8 mouse cellular contexts compared by ENCODE assay signal in the genomic region with DNA sequence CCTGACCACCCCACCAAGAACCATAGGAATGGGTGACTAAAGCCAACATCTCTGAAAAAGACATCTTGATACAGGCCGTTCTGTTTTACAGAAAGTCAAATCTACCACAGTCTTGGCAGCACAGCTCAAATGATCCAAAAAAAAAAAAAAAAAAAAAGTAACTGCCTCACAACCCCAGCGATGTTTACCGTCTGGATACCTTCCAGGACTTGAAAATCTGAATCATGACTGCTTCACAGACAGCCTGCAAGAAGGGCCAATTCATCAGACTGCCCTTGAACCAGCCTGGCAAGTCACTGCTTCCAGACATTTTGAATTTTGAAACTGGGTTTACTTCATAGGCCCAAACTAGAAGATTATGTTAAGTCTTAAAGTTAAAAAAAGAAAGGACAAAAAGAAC. TPM values are rescaled to one million over a fixed set of nuclear protein-coding genes. Genes with fewer than 3 reads are reported as not detected.
DNase-seq lines count a peak whose midpoint lies in the region; ATAC-seq lines count a peak whose summit lies in the region.

No protein-coding gene starts in this region.

- no peak overlapping the region for H3K4me2 ChIP-seq in midbrain, embryonic 11.5 days
- no peak overlapping the region for H3K4me2 ChIP-seq in midbrain, embryonic 15.5 days
- peak overlapping the region; percentile 47 for H3K4me2 ChIP-seq in limb, embryonic 13.5 days (replicated peaks)
- 0 out of 2 replicates have a peak overlapping the region, but pooled peaks have one; percentile 19 for H3K4me2 ChIP-seq in stomach, embryonic 15.5 days

- DNase-seq in adrenal gland, adult 2 months: peak; percentile 83
- no peak for DNase-seq in adrenal gland, postnatal 25 days
- DNase-seq in midbrain, embryonic 11.5 days (ENCODE audit: low spot score, missing footprints): no peak
- no peak for DNase-seq in layer of hippocampus, adult 11-12 months (ENCODE audit: low spot score)
- DNase-seq in layer of hippocampus, postnatal 36 days: no peak

- 47% methylated on average over 3 of the region's 3 CpGs for WGBS in midbrain, embryonic 11.5 days
- 26% methylated on average over 3 of the region's 3 CpGs for WGBS in midbrain, embryonic 15.5 days
- WGBS in limb, embryonic 13.5 days: 6% methylated on average over 3 of the region's 3 CpGs
- 5% methylated on average over 3 of the region's 3 CpGs for WGBS in stomach, embryonic 15.5 days

- ATAC-seq in midbrain, embryonic 11.5 days (ENCODE audit: low FRiP score): no peak
- ATAC-seq in midbrain, embryonic 15.5 days (replicated peaks): no peak
- 0 out of 2 replicates have a peak, but pooled peaks have one; percentile 17 for ATAC-seq in limb, embryonic 13.5 days (ENCODE audit: low FRiP score, low read depth)
- ATAC-seq in stomach, embryonic 15.5 days (ENCODE audit: insufficient read depth, low FRiP score, low read depth): no peak

- no peaks in the 10 kb centered on the region for H3K9me3 ChIP-seq in midbrain, embryonic 11.5 days (ENCODE audit: control insufficient read depth, low read length)
- H3K9me3 ChIP-seq in midbrain, embryonic 15.5 days: no peaks in the 10 kb centered on the region
- no peaks in the 10 kb centered on the region for H3K9me3 ChIP-seq in limb, embryonic 13.5 days
- H3K9me3 ChIP-seq in stomach, embryonic 15.5 days: no peaks in the 10 kb centered on the region

- H3K4me1 ChIP-seq in midbrain, embryonic 11.5 days (ENCODE audit: control insufficient read depth, insufficient read depth, low read length): peaks cover 23% of the 10 kb centered on the region
- peaks cover 22% of the 10 kb centered on the region for H3K4me1 ChIP-seq in midbrain, embryonic 15.5 days
- peaks cover 97% of the 10 kb centered on the region for H3K4me1 ChIP-seq in limb, embryonic 13.5 days
- H3K4me1 ChIP-seq in stomach, embryonic 15.5 days: peaks cover 64% of the 10 kb centered on the region

- H3K27me3 ChIP-seq in midbrain, embryonic 11.5 days (ENCODE audit: control insufficient read depth, insufficient read depth, low read length): no peaks in the 10 kb centered on the region
- no peaks in the 10 kb centered on the region for H3K27me3 ChIP-seq in midbrain, embryonic 15.5 days (replicated peaks)
- no peaks in the 10 kb centered on the region for H3K27me3 ChIP-seq in limb, embryonic 13.5 days
- no peaks in the 10 kb centered on the region for H3K27me3 ChIP-seq in stomach, embryonic 15.5 days (replicated peaks)

- peak overlapping the region; percentile 21; the same call in 1 of the 2 replicates for H3K9ac ChIP-seq in midbrain, embryonic 11.5 days (ENCODE audit: low read length)
- no peak overlapping the region for H3K9ac ChIP-seq in midbrain, embryonic 15.5 days
- H3K9ac ChIP-seq in limb, embryonic 13.5 days: no peak overlapping the region
- no peak overlapping the region for H3K9ac ChIP-seq in stomach, embryonic 15.5 days

- H3K27ac ChIP-seq in midbrain, embryonic 11.5 days (ENCODE audit: low read depth, low read length): peak overlapping the region; percentile 76; the same call in 1 of the 2 replicates
- no peak overlapping the region for H3K27ac ChIP-seq in midbrain, embryonic 15.5 days
- H3K27ac ChIP-seq in limb, embryonic 13.5 days: peak overlapping the region; percentile 94
- H3K27ac ChIP-seq in stomach, embryonic 15.5 days: peak overlapping the region; percentile 86

- no peak overlapping the region for H3K4me3 ChIP-seq in midbrain, embryonic 11.5 days (ENCODE audit: low read depth, low read length)
- H3K4me3 ChIP-seq in midbrain, embryonic 15.5 days: no peak overlapping the region
- no peak overlapping the region for H3K4me3 ChIP-seq in limb, embryonic 13.5 days
- H3K4me3 ChIP-seq in stomach, embryonic 15.5 days (replicated peaks): no peak overlapping the region

- no peaks in the 10 kb centered on the region for H3K36me3 ChIP-seq in midbrain, embryonic 11.5 days (ENCODE audit: control insufficient read depth, insufficient read depth, low read length)
- no peaks in the 10 kb centered on the region for H3K36me3 ChIP-seq in midbrain, embryonic 15.5 days (replicated peaks)
- peaks cover 16% of the 10 kb centered on the region for H3K36me3 ChIP-seq in limb, embryonic 13.5 days
- H3K36me3 ChIP-seq in stomach, embryonic 15.5 days: no peaks in the 10 kb centered on the region

RNA-seq across cellular contexts. Expression of gene Actn4, which starts 9.4 kb away (rescaled TPM):
- 100 to 1,000 TPM; 247 to 264 TPM for total RNA-seq in adrenal gland, adult 2 months (2021)
- polyA plus RNA-seq in adrenal gland, adult 2 months (2012; rRNA removed): 301 and 316 TPM in 2 replicates
- total RNA-seq in adrenal gland, postnatal 25 days (2021): 204 and 206 TPM in 2 replicates
- 141 and 144 TPM in 2 replicates for polyA plus RNA-seq in midbrain, embryonic 11.5 days (2014; fragmentation: Nextera tagmentation; extraction: Ambion mirVana)
- 140 and 143 TPM in 2 replicates for polyA plus RNA-seq in midbrain, embryonic 15.5 days (2015; fragmentation: Nextera tagmentation; extraction: Ambion mirVana)
- polyA plus RNA-seq in limb, embryonic 13.5 days (2015; fragmentation: Nextera tagmentation; extraction: Ambion mirVana): 270 and 300 TPM in 2 replicates
- 319 and 341 TPM in 2 replicates for polyA plus RNA-seq in stomach, embryonic 15.5 days (2015; fragmentation: Nextera tagmentation; extraction: Ambion mirVana)
- 100 to 1,000 TPM; 121 to 130 TPM for total RNA-seq in layer of hippocampus, postnatal 36 days (2021)

RNA-seq across cellular contexts. Expression of gene Eif3k, which starts 28.9 kb away (rescaled TPM):
- 100 to 1,000 TPM; 259 to 280 TPM for total RNA-seq in adrenal gland, adult 2 months (2021)
- 118 and 138 TPM in 2 replicates for polyA plus RNA-seq in adrenal gland, adult 2 months (2012; rRNA removed)
- 222 and 254 TPM in 2 replicates for total RNA-seq in adrenal gland, postnatal 25 days (2021)
- 392 and 400 TPM in 2 replicates for polyA plus RNA-seq in midbrain, embryonic 11.5 days (2014; fragmentation: Nextera tagmentation; extraction: Ambion mirVana)
- 269 and 284 TPM in 2 replicates for polyA plus RNA-seq in midbrain, embryonic 15.5 days (2015; fragmentation: Nextera tagmentation; extraction: Ambion mirVana)
- 422 and 454 TPM in 2 replicates for polyA plus RNA-seq in limb, embryonic 13.5 days (2015; fragmentation: Nextera tagmentation; extraction: Ambion mirVana)
- polyA plus RNA-seq in stomach, embryonic 15.5 days (2015; fragmentation: Nextera tagmentation; extraction: Ambion mirVana): 370 and 373 TPM in 2 replicates
- total RNA-seq in layer of hippocampus, postnatal 36 days (2021): 100 to 1,000 TPM; 190 to 196 TPM

RNA-seq across cellular contexts. Expression of gene Map4k1, which starts 29.1 kb away (rescaled TPM):
- total RNA-seq in adrenal gland, adult 2 months (2021): 1 to 10 TPM in 1 of 2 experiments, under 1 TPM in 1; 0.37 to 1.3 TPM
- polyA plus RNA-seq in adrenal gland, adult 2 months (2012; rRNA removed): 2.2 TPM in 2 replicates
- total RNA-seq in adrenal gland, postnatal 25 days (2021): 1.1 and 1.4 TPM in 2 replicates
- 4.1 and 5.5 TPM in 2 replicates for polyA plus RNA-seq in midbrain, embryonic 11.5 days (2014; fragmentation: Nextera tagmentation; extraction: Ambion mirVana)
- polyA plus RNA-seq in midbrain, embryonic 15.5 days (2015; fragmentation: Nextera tagmentation; extraction: Ambion mirVana): 8.5 and 11.4 TPM in 2 replicates
- polyA plus RNA-seq in limb, embryonic 13.5 days (2015; fragmentation: Nextera tagmentation; extraction: Ambion mirVana): 9.5 and 10.0 TPM in 2 replicates
- 7.8 and 9.3 TPM in 2 replicates for polyA plus RNA-seq in stomach, embryonic 15.5 days (2015; fragmentation: Nextera tagmentation; extraction: Ambion mirVana)
- 1 to 10 TPM; 1.7 to 1.9 TPM for total RNA-seq in layer of hippocampus, postnatal 36 days (2021)

Comparison
In these comparisons a context has a peak if more than half of its experiments do, and no peak if none do; other contexts are left out.
1. H3K4me2 ChIP-seq: peak in limb, embryonic 13.5 days (single experiment) and stomach, embryonic 15.5 days (single experiment); none in midbrain, embryonic 11.5 days (single experiment) and midbrain, embryonic 15.5 days (single experiment).